Mouse (Mus musculus) liver, postnatal 0 days (tissue): ENCODE data around the gene Brinp2.

ENCODE experiments used
- CTCF ChIP-seq: sonication (generic); IDR thresholded peaks from 2 replicates; pipeline ENCODE4 v1.5.1; 2016; ENCODE audit warnings: antibody characterized with exemption, low read depth
- EP300 ChIP-seq: IDR thresholded peaks from 2 replicates; pipeline ENCODE4 v1.6.1; 2016; ENCODE audit warnings: antibody characterized with exemption, low read depth, mild to moderate bottlenecking

GRCm38 (mm10) chr1:158397058-158397457 is 40.9 kb upstream of the Brinp2 start:
- TF ChIP-seq EP300 (no peak), CTCF (no peak)
